Mouse (Mus musculus) kidney, embryonic 14.5 days (tissue): ENCODE results near the gene Gm20721. TPM values are rescaled to one million over a fixed set of nuclear protein-coding genes. Genes with fewer than 3 reads are reported as not detected.
"Not testable (repeated sequence)": the region's sequence is repeated elsewhere in the genome, so short reads cannot be mapped to it uniquely, and the experiment has no call there.

ENCODE experiments used
- ATAC-seq: fragments of 200-750 bp; cut with Nextera tagmentation; 2 replicates; pipeline ENCODE4 v1.8.0; 2017; ENCODE audit warnings: moderate number of reproducible peaks, mild to moderate bottlenecking, moderate TSS enrichment, moderate library complexity; ENCODE audit not compliant: low FRiP score, low TSS enrichment
- H3K27ac ChIP-seq: fragments of 300-500 bp; sonication (generic); 2 replicates; pipeline ENCODE4 v1.5.1; 2014; ENCODE audit warnings: low read depth, mild to moderate bottlenecking, low read length, moderate library complexity, mixed read lengths
- H3K27me3 ChIP-seq: fragments of 300-500 bp; sonication (generic); 2 replicates; pipeline ENCODE4 v1.6.1; 2014; ENCODE audit warnings: mild to moderate bottlenecking, low read length; ENCODE audit not compliant: control insufficient read depth, insufficient read depth
- H3K36me3 ChIP-seq: fragments of 300-500 bp; sonication (generic); 2 replicates; pipeline ENCODE4 v1.6.1; 2014; ENCODE audit warnings: low read length, mixed read lengths; ENCODE audit not compliant: control insufficient read depth, insufficient read depth
- H3K4me1 ChIP-seq: fragments of 300-500 bp; sonication (generic); 2 replicates; pipeline ENCODE4 v1.6.1; 2014; ENCODE audit warnings: low read length, mixed read lengths; ENCODE audit not compliant: control insufficient read depth, insufficient read depth
- H3K4me2 ChIP-seq: fragments of 300-500 bp; sonication (generic); replicated peaks from 2 replicates; pipeline ENCODE4 v1.6.1; 2014; ENCODE audit warnings: low read depth, mild to moderate bottlenecking, low read length
- H3K4me3 ChIP-seq: fragments of 300-500 bp; sonication (generic); 2 replicates; pipeline ENCODE4 v1.5.1; 2014; ENCODE audit warnings: mild to moderate bottlenecking, low read length
- H3K9ac ChIP-seq: fragments of 300-500 bp; sonication (generic); 2 replicates; pipeline ENCODE4 v1.6.1; 2014; ENCODE audit warnings: low read depth, mild to moderate bottlenecking, low read length, moderate library complexity
- H3K9me3 ChIP-seq: fragments of 300-500 bp; sonication (generic); 2 replicates; pipeline ENCODE4 v1.6.1; 2016; ENCODE audit warnings: low read length; ENCODE audit not compliant: control insufficient read depth
- WGBS: fragments of 180-500 bp; shearing (Covaris S2); extraction: QIAGEN DNeasy Blood & Tissue Kit; methylation state at CpG from one replicate; pipeline ENCODE4 v1.1.7; 2014; 5-methylcytosine and 5-hydroxymethylcytosine counted together
- polyA plus RNA-seq: library from polyadenylated mRNA; unstranded; fragments of >200 nt; fragmentation: Nextera tagmentation; extraction: Ambion mirVana; gene quantifications from 2 replicates; pipeline ENCODE4 v1.2.1, GENCODE M21; 2014

Gm20721 gene
- polyA plus RNA-seq, result 10.1 and 15.0 TPM in 2 replicates

GRCm38 (mm10) chr2:174346612-174346998 is at the start of gene Gm20721:
Gm20721 (minus strand) TSS chr2:174346712.
- no peaks in the 10 kb centered on the region for H3K27me3 ChIP-seq
- H3K4me2 ChIP-seq, result no peak within 1 kb of the TSS
- no peaks in the 10 kb centered on the region for H3K9me3 ChIP-seq
- ATAC-seq, result no peak
- no peak within 1 kb of the TSS for H3K9ac ChIP-seq
- no peak within 1 kb of the TSS for H3K27ac ChIP-seq
- H3K4me3 ChIP-seq, result no peak within 1 kb of the TSS
- peaks cover 25% of the 10 kb centered on the region for H3K4me1 ChIP-seq
- peaks cover 48% of the 10 kb centered on the region for H3K36me3 ChIP-seq
- 94% methylated on average over 5 of the region's 5 CpGs for WGBS

- Histone ChIP-seq H3K27ac (no peak overlapping the region), H3K27me3 (no peaks in the 10 kb centered on the region), H3K4me1 (no peaks in the 10 kb centered on the region), H3K36me3 (no peaks in the 10 kb centered on the region), H3K4me2 (no peak overlapping the region), H3K9me3 (no peaks in the 10 kb centered on the region; the same call in 1 of the 2 replicates), H3K9ac (no peak overlapping the region), H3K4me3 (no peak overlapping the region)
- no peak for ATAC-seq
- 76% methylated on average over 5 of the region's 5 CpGs for WGBS
These were observed 46.9 kb upstream of the Gm20721 start for GRCm38 (mm10) chr2:174393383-174393782.

GRCm38 (mm10) chr2:174392554-174392953 is 46.0 kb upstream of the Gm20721 start:
- Histone ChIP-seq H3K4me1 (no peaks in the 10 kb centered on the region), H3K36me3 (no peaks in the 10 kb centered on the region), H3K4me2 (no peak overlapping the region), H3K27me3 (no peaks in the 10 kb centered on the region), H3K9me3 (no peaks in the 10 kb centered on the region; the same call in 1 of the 2 replicates), H3K9ac (no peak overlapping the region), H3K4me3 (no peak overlapping the region), H3K27ac (no peak overlapping the region)
- 75% methylated on average over 9 of the region's 9 CpGs for WGBS
- ATAC-seq, result no peak

GRCm38 (mm10) chr2:174391936-174392335 is 45.4 kb upstream of the Gm20721 start:
- WGBS, result 82% methylated on average over 3 of the region's 3 CpGs
- H3K4me3 ChIP-seq, result no peak overlapping the region
- no peaks in the 10 kb centered on the region for H3K27me3 ChIP-seq
- H3K27ac ChIP-seq, result no peak overlapping the region
- H3K9ac ChIP-seq, result no peak overlapping the region
- H3K4me2 ChIP-seq, result no peak overlapping the region
- no peak for ATAC-seq
- H3K4me1 ChIP-seq, result no peaks in the 10 kb centered on the region
- no peaks in the 10 kb centered on the region; the same call in 1 of the 2 replicates for H3K9me3 ChIP-seq
- H3K36me3 ChIP-seq, result no peaks in the 10 kb centered on the region

GRCm38 (mm10) chr2:174381021-174381420 is 34.5 kb upstream of the Gm20721 start:
- WGBS, result 43% methylated on average over 9 of the region's 9 CpGs
- peak; percentile 78 for ATAC-seq
- Histone ChIP-seq H3K27ac (no peak overlapping the region), H3K36me3 (no peaks in the 10 kb centered on the region), H3K27me3 (no peaks in the 10 kb centered on the region), H3K4me3 (no peak overlapping the region), H3K9me3 (no peaks in the 10 kb centered on the region), H3K4me2 (no peak overlapping the region), H3K9ac (no peak overlapping the region), H3K4me1 (no peaks in the 10 kb centered on the region)

- H3K9me3 ChIP-seq, result no peaks in the 10 kb centered on the region
- no peak overlapping the region for H3K27ac ChIP-seq
- no peaks in the 10 kb centered on the region for H3K27me3 ChIP-seq
- no peak overlapping the region for H3K4me3 ChIP-seq
- H3K4me1 ChIP-seq, result no peaks in the 10 kb centered on the region
- no peak overlapping the region for H3K9ac ChIP-seq
- no peak overlapping the region for H3K4me2 ChIP-seq
- no peak for ATAC-seq
- 83% methylated on average over 10 of the region's 10 CpGs for WGBS
- H3K36me3 ChIP-seq, result no peaks in the 10 kb centered on the region
These were observed 20.1 kb upstream of the Gm20721 start for GRCm38 (mm10) chr2:174366571-174366970.

- Histone ChIP-seq H3K4me3 (no peak overlapping the region), H3K27me3 (no peaks in the 10 kb centered on the region), H3K9me3 (no peaks in the 10 kb centered on the region), H3K4me2 (no peak overlapping the region), H3K27ac (no peak overlapping the region), H3K36me3 (no peaks in the 10 kb centered on the region), H3K4me1 (no peaks in the 10 kb centered on the region), H3K9ac (no peak overlapping the region)
- no peak for ATAC-seq
- WGBS, result 71% methylated on average over 4 of the region's 4 CpGs
These were observed 13.1 kb upstream of the Gm20721 start for GRCm38 (mm10) chr2:174359656-174360055.

GRCm38 (mm10) chr2:174358516-174358915 is 12.0 kb upstream of the Gm20721 start:
- WGBS, result 85% methylated on average over 4 of the region's 4 CpGs
- ATAC-seq, result no peak

GRCm38 (mm10) chr2:174346999-174347668 is 622 bp upstream of the Gm20721 start:
- WGBS, result 89% methylated on average over 2 of the region's 2 CpGs
- not testable (repeated sequence) for H3K27ac ChIP-seq, H3K27me3 ChIP-seq, H3K4me3 ChIP-seq, ATAC-seq, H3K9ac ChIP-seq, H3K9me3 ChIP-seq, H3K4me2 ChIP-seq
- Histone ChIP-seq H3K36me3 (peaks cover 43% of the 10 kb centered on the region), H3K4me1 (peaks cover 21% of the 10 kb centered on the region)

More at GRCm38 (mm10) chr2:174358516-174358915, 12.0 kb upstream of the Gm20721 start:
- Histone ChIP-seq H3K4me2 (no peak overlapping the region), H3K9ac (no peak overlapping the region), H3K27ac (no peak overlapping the region), H3K4me1 (no peaks in the 10 kb centered on the region), H3K36me3 (no peaks in the 10 kb centered on the region), H3K27me3 (no peaks in the 10 kb centered on the region), H3K4me3 (no peak overlapping the region), H3K9me3 (no peaks in the 10 kb centered on the region)
